Comparison of ENCODE assay signal across 9 mouse cellular contexts in genomic region chr1:36162687-36163086, GRCm38 (mm10).
A peak's percentile ranks its signal among the peaks of the same experiment; 100 is the strongest.
DNase-seq lines count a peak whose midpoint lies in the region; ATAC-seq and TF ChIP-seq lines count a peak whose summit lies in the region.
"Had no signal": no experiment of that assay in that cellular context is flagged by ENCODE, and none has a peak within 500 bp of the region (broad histone marks: within the 10 kb centered on the region; RNA-seq: fewer than 3 reads in every experiment).

No protein-coding gene starts in this region.

- H3K27me3 ChIP-seq in G1E (ENCODE audit: insufficient read depth, low read length), result no peaks in the 10 kb centered on the region
- H3K27me3 ChIP-seq: embryonic facial prominence, embryonic 13.5 days had no signal

- no peaks in the 10 kb centered on the region for H3K9me3 ChIP-seq in G1E (replicated peaks)
- H3K9me3 ChIP-seq: embryonic facial prominence, embryonic 13.5 days had no signal

- no peak overlapping the region; the same call in 1 of the 2 replicates for H3K4me3 ChIP-seq in G1E (ENCODE audit: low read depth, low read length)
- H3K4me3 ChIP-seq: embryonic facial prominence, embryonic 13.5 days; myocyte had no signal

- peaks cover 43% of the 10 kb centered on the region for H3K4me1 ChIP-seq in G1E (ENCODE audit: insufficient read depth, low read depth, low read length)
- H3K4me1 ChIP-seq: embryonic facial prominence, embryonic 13.5 days had no signal

- TF ChIP-seq CTCF in G1E (IDR thresholded peaks at IDR 0.05; ENCODE audit: low read depth, low read length), result no peak

- DNase-seq in CD4-positive helper T cell, adult 2 months (ENCODE audit: low read depth, low spot score), result peak; percentile 67
- peak; percentile 39 for DNase-seq in G1E (ENCODE audit: low spot score)
- DNase-seq in heart, postnatal 36 days, result peak; percentile 7 to 15
- peak; percentile 54 for DNase-seq in lung, postnatal 25 days (ENCODE audit: low spot score)
- DNase-seq in left cerebral cortex, postnatal 14 days (ENCODE audit: low spot score in 2 of 2), result no peak
- DNase-seq in embryo, embryonic 10.5 days (ENCODE audit: low spot score), result no peak
- no peak for DNase-seq in right cerebral cortex, adult 18-20 months

- no peak for ATAC-seq in G1E (ENCODE audit: extremely low read depth, insufficient number of reproducible peaks, low FRiP score, poor library complexity, severe bottlenecking)

- H3K36me3 ChIP-seq in G1E (replicated peaks), result peaks cover 94% of the 10 kb centered on the region

- intact Hi-C loops in heart, postnatal 36 days (cut with DNase I), result no loop called here
- intact Hi-C loops in left cerebral cortex, postnatal 14 days (cut with DNase I), result no loop called here

Comparison
In these comparisons a context has a peak if more than half of its experiments do, and no peak if none do; other contexts are left out.
1. DNase-seq: peak in CD4-positive helper T cell, adult 2 months (single experiment), G1E (single experiment), heart, postnatal 36 days (2 of 2) and lung, postnatal 25 days (single experiment); none in left cerebral cortex, postnatal 14 days (0 of 2), embryo, embryonic 10.5 days (single experiment) and right cerebral cortex, adult 18-20 months (single experiment).